Mouse (Mus musculus): ENCODE data around the gene Ciapin1.

Ciapin1 gene

GRCm38 (mm10) chr8:94810153-94810552 lies 28.0 kb downstream of the Ciapin1 start, which contains the start of gene Ccl17:
TSS of gene Ccl17 (plus strand) at chr8:94810453.
- no peak for DNase-seq (ENCODE audit: low read depth, low spot score)

GRCm38 (mm10) chr8:94808372-94808771 lies 29.8 kb downstream of the Ciapin1 start:
- DNase-seq (ENCODE audit: low read depth, low spot score): no peak

- DNase-seq (ENCODE audit: low read depth, low spot score): no peak
Observed at GRCm38 (mm10) chr8:94807506-94807905, 30.7 kb downstream of the Ciapin1 start.

- no peak for DNase-seq (ENCODE audit: low read depth, low spot score)
Observed at GRCm38 (mm10) chr8:94805811-94806210, 32.3 kb downstream of the Ciapin1 start.

- DNase-seq (ENCODE audit: low read depth, low spot score): no peak
Observed at GRCm38 (mm10) chr8:94804546-94805340, 33.4 kb downstream of the Ciapin1 start.

GRCm38 (mm10) chr8:94803551-94803950 lies 34.6 kb downstream of the Ciapin1 start:
- peak; percentile 42 for DNase-seq (ENCODE audit: low read depth, low spot score)

- peak; percentile 60 for DNase-seq (ENCODE audit: low read depth, low spot score)
Observed at GRCm38 (mm10) chr8:94802375-94802774, 35.8 kb downstream of the Ciapin1 start.

- no peak for DNase-seq (ENCODE audit: low read depth, low spot score)
Observed at GRCm38 (mm10) chr8:94801293-94802095, 36.7 kb downstream of the Ciapin1 start.

- DNase-seq (ENCODE audit: low read depth, low spot score): no peak
Observed at GRCm38 (mm10) chr8:94800278-94800968, 37.7 kb downstream of the Ciapin1 start.

GRCm38 (mm10) chr8:94794782-94795181 lies 43.4 kb downstream of the Ciapin1 start:
- no peak for DNase-seq (ENCODE audit: low read depth, low spot score)

GRCm38 (mm10) chr8:94794368-94794767 lies 43.8 kb downstream of the Ciapin1 start:
- DNase-seq (ENCODE audit: low read depth, low spot score): no peak

- DNase-seq (ENCODE audit: low read depth, low spot score): no peak
Observed at GRCm38 (mm10) chr8:94789256-94789955, 48.8 kb downstream of the Ciapin1 start.

- no peak for DNase-seq (ENCODE audit: low read depth, low spot score)
Observed at GRCm38 (mm10) chr8:94787524-94788501, 50.3 kb downstream of the Ciapin1 start.

GRCm38 (mm10) chr8:94785995-94786595 lies 52.1 kb downstream of the Ciapin1 start:
- no peak for DNase-seq (ENCODE audit: low read depth, low spot score)

- peak; percentile 60 for DNase-seq (ENCODE audit: low read depth, low spot score)
Observed at GRCm38 (mm10) chr8:94785247-94785985, 52.7 kb downstream of the Ciapin1 start.

- DNase-seq (ENCODE audit: low read depth, low spot score): no peak
Observed at GRCm38 (mm10) chr8:94783890-94784289, 54.3 kb downstream of the Ciapin1 start.

GRCm38 (mm10) chr8:94781838-94782235 lies 56.3 kb downstream of the Ciapin1 start:
- no peak for DNase-seq (ENCODE audit: low read depth, low spot score)

GRCm38 (mm10) chr8:94781155-94781837 lies 56.9 kb downstream of the Ciapin1 start:
- no peak for DNase-seq (ENCODE audit: low read depth, low spot score)

All from CD4-positive helper T cell, adult 2 months (primary cell).